Mouse (Mus musculus) layer of hippocampus, postnatal 10 days (tissue): Measurements from ENCODE around the gene Tasp1. TPM values are rescaled to one million over a fixed set of nuclear protein-coding genes. Genes with fewer than 3 reads are reported as not detected.
"Not testable (repeated sequence)": the region's sequence is repeated elsewhere in the genome, so short reads cannot be mapped to it uniquely, and the experiment has no call there.

Experiments
- DNase-seq, 2 experiments: peaks; one replicate each; pipeline ENCODE4 v3.0.0; 2021; ENCODE audit warnings: low spot score in 2 of 2
- total RNA-seq, 2 experiments: library from RNA; stranded (reverse); gene quantifications; 2 replicates each; pipeline ENCODE4 v1.2.3; 2021

Tasp1 gene
- total RNA-seq, 2 experiments from 2014 or later = 29.0 to 33.6 TPM

DNA sequence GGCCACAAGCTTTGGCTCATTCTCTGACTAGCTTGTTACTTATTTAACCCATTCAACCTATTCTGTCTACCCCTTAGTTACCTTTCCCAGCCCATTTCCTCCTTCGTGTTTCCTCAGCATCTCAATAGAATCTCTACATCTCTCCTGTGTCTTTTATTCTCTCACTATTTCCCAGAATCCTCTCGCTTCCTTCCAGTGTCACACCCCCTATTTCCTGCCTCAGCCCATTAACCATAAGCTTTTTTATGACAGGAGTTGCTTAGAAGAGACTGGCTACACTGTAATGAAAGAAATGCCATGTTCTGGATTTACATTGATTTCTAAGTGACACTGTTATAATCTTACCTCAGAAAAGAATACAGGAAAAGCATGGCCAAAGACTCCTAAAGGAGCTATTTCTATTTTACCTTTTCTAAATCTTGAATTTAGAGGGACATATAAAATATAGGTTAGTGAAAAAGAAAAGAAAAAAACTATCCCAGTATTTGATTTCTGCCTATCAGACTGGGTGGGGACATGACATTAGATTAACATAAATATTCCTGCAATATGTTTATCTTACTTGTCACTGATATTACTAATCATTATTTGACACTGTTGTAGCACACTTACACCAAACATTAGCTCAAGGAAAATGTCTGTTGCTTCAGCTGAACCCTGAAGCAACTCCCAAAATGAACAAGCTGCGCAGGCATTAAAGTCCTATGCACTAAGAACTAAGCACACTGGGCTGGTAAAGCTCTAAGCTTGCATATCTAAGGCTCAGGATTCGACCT, 6.3 kb downstream of the Tasp1 start:
- no peak for DNase-seq

- no peak for DNase-seq
Measured at GRCm38 (mm10) chr2:140058125-140058524, 8.5 kb downstream of the Tasp1 start.

DNA sequence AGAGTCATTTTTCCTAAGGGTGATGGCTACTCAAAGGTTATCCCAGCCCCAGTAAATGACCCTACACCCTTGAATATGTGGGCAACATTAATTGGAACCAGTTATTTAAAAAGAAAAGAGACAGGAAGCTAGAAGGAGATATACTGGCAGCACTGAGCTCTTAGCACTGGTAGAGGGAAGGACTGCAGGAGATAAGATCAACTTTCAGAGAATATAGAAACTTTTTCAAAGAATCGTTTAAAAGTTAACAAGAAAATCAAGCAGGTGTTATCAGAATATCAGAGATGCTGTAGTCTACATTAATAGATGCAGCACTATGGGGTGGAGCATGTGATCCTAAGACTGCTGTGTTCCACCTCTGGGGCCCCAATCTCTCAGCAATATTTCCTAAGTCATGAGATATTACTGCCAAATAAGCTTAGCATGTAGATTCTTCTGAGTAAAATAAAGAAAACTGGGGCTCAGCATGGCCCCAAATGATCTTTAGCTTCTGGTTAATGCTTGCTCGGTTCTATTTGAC, 14.9 kb downstream of the Tasp1 start:
- no peak for DNase-seq

DNA sequence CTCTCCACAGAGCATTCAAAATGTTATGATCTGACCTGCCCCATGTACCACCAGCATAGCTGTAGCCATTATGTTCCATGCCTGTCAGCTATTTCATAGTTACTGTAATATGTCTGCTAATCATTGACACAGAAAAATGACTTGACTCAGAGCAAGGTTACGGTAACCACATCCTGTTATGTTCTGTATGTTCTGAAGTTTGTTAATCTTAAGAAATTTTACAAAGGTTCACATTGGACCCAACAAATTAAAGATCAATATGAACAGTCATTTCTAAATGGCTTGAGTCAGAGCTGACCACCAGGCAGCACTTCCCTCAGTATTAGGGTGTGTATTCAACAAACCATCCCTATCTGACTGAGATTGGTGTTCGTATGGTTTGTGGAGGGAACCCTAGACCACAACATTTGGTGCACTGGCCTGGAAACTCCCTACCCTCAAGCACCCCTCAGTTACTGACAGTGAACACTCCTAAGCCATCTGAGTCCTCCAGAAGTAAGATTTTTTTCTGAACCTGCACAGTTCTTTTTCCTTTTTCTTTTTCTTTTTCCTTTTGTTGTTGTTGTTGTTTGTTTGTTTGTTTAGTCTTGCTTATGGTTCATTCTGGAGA, 24.0 kb downstream of the Tasp1 start:
- DNase-seq = no peak

DNA sequence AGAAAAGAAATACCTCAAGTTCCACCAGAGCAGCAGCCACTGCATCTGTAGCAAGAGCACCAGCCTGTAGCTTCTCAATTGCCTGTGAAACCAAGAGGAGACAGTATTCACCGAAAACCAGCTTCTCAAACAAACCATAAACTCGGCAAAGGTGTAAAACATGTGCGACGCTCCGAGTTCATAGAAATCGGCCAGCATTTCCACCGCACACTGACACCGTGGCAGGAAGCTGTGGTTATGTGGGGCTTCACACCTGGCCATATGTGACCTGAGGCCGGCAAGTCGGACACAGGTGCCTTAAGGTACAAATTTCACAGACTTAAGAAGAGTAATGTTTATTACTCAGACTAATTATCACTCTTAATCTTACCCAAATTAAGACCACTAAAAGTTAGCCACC, 24.5 kb downstream of the Tasp1 start:
- DNase-seq = no peak

GRCm38 (mm10) chr2:140037459-140037858, 29.1 kb downstream of the Tasp1 start:
- DNase-seq = no peak

DNA sequence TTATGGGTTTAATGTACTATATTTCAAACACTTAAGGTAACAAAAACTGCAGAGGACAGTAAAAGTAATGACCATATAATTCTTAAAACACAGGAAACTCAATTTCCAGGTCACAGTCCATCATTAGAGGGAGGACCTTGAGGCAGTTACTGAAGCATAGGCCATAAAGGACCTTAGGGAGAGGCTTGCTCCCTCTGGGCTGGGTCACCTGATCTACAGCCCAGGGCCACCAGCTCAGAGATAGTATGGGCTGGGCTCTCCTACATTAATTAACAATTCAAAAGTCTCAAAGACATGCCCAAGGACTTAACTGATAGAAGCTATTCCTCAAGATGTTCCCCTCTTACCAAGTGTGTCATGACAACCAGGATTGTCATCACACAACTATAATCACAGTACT, 29.8 kb downstream of the Tasp1 start:
- no peak for DNase-seq

GRCm38 (mm10) chr2:140024937-140025336, 41.7 kb downstream of the Tasp1 start:
- no peak for DNase-seq

DNA sequence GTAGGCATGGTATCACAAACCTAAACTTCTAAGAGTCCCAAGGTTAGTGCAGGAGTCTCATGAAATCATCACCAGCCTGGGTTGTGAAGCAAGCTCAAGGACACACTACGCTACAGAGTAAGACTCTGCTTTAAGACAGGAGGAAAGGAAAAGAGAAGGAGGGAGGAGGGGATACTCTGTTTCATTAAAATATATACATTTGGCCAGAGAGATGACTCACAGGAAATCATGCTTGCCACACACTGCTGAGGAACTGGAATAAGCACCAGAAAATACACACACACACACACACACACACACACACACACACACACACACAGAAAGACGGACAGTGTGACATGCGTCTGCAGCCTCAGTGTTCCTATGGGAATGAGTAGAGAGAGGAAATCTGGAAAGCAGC, 59.2 kb downstream of the Tasp1 start:
- DNase-seq = no peak

- DNase-seq = no peak
Measured at GRCm38 (mm10) chr2:139998170-139998569, 68.4 kb downstream of the Tasp1 start.

- not testable (repeated sequence) for DNase-seq
Measured at GRCm38 (mm10) chr2:139989907-139990306, 76.7 kb downstream of the Tasp1 start.

- no peak for DNase-seq
Measured at GRCm38 (mm10) chr2:139967451-139967850, 99.2 kb downstream of the Tasp1 start.

DNA sequence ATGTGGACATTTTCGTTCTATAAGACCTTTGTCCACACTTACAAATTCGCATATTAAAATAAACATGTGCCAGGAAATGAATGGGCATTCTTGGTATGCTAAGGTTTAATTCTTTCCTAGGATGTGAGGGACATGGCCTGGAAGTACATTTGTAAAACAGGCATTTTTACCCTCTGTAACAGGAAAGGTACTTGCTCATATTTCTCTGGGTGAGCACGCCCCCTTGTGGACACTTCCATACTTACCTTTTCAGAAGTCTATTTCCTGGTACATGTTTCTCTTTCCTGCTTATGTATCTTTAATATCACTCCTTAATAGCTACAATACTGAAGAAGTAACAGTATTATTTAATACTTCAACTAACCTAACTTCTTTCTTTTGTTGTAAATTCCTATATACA, 100.3 kb downstream of the Tasp1 start:
- DNase-seq = peak; percentile 14 to 25

DNA sequence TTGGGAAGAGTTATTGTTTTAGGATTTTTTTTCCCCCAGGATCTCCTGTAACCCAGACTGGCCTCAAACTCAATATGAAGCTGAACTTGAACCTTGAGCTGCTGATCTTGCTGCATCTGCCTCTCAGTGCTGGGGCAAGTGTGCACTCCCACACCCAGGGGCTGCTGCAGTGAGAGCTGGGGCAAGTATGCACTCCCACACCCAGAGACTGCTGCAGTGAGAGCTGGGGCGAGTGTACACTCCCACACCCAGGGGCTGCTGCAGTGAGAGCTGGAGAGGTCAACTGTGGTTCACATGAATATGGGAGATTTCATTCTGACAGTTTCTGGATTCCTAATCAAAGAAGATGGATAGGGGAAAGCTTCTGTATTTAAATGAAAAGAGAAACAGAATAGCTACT, 117.8 kb downstream of the Tasp1 start:
- no peak for DNase-seq

DNA sequence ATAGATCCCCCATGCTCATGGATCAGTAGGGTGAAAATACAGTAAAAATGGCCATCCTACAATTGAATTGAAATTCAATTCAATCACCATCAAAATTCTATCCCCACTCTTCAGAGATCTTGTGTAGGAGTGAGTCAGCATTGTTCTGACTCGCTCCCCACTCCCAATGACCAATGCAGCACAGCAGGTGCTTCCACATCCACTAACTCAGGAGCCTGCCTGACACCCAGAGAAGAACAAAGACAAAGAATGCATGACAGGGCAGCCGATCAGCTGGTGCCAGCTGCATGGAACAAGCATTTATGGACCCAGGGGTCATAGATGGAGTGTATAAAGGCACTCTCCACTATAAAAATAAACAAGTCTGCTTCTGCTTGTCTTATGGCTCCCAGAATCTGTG, 129.0 kb downstream of the Tasp1 start:
- DNase-seq = no peak

- DNase-seq = no peak
Measured at GRCm38 (mm10) chr2:139934577-139934976, 132.0 kb downstream of the Tasp1 start.

DNA sequence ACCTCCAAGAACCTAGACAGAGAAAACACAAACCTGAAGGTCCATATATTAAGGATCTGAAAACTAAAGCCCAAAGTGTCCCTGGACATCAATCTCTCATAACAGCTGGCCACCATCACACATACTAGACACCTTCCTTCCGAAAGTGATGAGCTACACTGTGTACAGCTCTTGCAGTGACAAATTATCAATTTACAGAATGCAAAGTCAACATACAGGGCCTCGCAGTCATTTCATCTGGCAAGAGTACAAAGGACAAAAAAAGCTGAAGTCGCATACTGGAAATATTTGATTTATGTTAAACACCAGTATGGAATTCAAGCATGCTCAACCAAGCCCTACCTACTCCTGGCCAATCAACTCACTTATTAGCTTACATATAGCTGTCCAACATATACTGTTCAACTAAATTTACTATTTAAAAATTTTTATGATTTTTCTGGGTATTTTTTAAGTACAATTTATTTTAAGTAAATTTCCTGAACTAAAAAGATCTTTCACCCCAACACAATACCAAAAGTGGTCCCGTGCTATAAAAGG, 132.5 kb downstream of the Tasp1 start:
- no peak for DNase-seq

DNA sequence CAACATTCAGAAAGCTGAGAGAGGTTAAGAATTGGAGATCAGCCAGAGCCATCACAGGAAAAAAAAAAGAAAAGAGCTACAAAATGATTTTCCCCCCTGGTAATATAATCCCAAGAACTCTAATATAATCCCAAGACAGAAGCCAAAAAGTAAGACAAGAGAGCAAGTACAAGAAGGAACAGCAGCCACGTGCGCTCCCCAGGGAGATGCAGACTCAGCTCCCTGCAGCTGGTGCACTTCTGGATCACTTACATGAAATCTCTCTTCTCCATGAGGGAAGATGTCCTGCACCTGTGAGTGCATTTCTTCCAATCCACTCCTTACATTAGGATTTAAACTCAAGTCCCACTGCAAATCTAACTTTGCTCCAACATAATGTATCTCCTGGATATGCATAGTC, 134.4 kb downstream of the Tasp1 start:
- DNase-seq = no peak

DNA sequence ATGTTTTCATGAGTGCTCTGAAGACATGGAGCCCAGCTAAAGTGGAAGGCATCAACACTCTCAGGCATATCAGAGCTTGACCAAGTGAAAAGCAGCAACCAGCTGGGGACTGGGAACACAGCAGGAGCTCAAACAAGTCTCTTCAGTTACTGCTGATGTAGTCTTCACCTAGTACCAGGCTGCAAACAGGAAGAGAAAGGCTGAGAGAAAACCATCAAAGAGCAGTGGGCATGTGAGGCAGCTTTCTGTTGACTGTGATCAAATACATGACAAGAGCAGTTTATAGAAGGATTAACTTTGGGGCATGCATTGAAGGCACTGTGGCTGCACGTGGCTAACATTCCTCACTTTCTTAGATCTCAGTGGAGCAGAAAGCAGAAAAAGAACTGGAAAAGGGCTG, 141.7 kb downstream of the Tasp1 start:
- no peak for DNase-seq

DNA sequence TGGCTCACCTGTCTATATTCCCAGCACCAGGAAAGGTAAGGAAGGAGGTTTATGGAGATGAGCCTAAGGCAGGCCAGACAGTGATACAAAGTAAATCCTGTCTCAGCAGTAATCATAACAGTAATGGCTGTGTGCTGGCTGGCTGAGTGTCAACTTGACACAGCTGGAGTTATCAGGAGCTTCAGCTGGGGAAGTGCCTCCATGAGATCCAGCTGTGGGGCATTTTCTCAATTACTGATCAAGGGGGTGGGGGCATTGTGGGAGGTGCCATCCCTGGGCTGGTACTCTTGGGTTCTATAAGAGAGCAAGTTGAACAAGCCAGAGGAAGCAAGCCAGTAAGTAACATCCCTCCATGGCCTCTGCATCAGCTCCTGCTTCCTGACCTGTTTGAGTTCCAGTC, 145.2 kb downstream of the Tasp1 start:
- not testable (repeated sequence) for DNase-seq

DNA sequence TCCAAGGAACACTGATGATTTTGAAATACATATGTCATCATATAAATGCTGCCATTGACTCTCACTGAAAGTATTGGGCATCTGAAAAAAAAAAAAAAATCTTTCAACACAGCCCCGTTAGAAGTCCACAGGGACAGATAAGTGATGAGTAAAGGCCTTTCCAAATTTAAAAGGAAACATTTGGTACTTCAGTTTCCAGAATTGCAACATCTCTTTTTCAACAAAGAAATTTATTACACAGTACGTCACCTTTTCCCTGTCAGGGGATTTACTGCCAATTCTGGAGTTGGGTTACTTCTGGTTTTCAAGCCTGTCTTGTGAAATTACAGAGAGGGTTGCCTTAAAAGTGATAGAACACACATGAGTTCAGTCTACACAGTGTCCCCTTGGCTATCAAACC, 146.8 kb downstream of the Tasp1 start:
- no peak for DNase-seq

DNA sequence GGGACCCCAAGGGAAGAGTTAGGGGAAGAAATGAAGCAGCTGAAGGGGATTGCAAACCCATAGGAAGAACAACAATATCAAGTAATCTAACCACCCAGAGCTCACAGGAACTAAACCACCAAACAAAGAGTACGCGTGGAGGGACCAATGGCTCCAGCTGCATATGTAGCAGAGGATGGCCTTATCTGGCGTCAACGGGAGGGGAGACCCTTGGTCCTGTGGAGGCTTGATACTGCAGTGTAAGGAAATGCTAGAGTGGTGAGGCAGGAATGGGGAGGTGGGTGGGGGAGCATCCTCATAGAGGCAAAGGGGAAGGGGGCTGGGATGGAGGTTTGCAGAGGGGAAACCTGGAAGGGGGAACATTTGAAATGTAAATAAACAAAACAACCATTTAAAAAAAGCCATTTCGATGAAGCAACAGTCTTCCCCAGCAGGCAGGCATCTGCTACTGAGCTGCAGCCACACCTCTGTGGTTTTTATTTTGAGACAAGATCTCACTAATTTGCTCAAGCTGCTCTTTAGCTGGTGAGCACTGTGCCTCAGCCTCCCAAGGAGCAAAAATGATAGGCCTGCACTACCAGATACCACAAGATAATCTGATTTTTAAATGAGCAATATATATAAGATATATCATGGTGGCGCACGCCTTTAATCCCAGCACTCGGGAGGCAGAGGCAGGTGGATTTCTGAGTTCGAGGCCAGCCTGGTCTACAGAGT, 160.0 kb downstream of the Tasp1 start:
- DNase-seq = no peak
